Comparison of ENCODE assay signal across 22 mouse cellular contexts in the genomic region with DNA sequence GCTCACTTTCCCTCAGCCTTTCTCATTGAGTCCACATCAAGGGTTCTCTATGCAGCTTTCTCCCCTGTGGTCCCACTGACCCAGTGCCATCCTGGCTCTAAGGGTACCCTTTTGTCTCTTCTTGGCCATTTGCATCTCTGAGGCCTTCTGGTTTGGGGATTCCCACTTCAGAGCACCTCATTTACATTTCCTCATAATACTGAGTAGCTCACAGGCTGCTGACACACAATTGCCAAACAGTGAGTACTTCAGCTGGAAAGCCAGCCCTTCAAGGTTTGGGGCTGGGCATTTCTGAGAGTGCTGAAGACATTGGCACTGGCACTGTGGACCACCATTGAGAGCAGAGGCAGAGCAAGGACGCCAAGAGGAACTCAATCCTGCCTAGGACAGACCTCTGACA.
DNase-seq lines count a peak whose midpoint lies in the region; ATAC-seq and TF ChIP-seq lines count a peak whose summit lies in the region.
"Had no signal": no experiment of that assay in that cellular context is flagged by ENCODE, and none has a peak within 500 bp of the region (broad histone marks: within the 10 kb centered on the region; RNA-seq: fewer than 3 reads in every experiment).

No protein-coding gene starts in this region.

- no peak for TF ChIP-seq EP300 in heart, adult 2 months (IDR thresholded peaks at IDR 0.05; ENCODE audit: insufficient read depth, low read depth, low read length)

- TF ChIP-seq CTCF in heart, adult 2 months (IDR thresholded peaks at IDR 0.05), result no peak
- TF ChIP-seq CTCF in midbrain, postnatal 0 days (IDR thresholded peaks at IDR 0.05), result no peak

- 54% methylated on average over 1 of the region's 1 CpGs for WGBS in heart, adult 2 months
- 41% methylated on average over 1 of the region's 1 CpGs for WGBS in midbrain, embryonic 10.5 days
- WGBS in midbrain, embryonic 11.5 days, result 33% methylated on average over 1 of the region's 1 CpGs
- WGBS in hindbrain, embryonic 16.5 days, result 39% methylated on average over 1 of the region's 1 CpGs
- WGBS in midbrain, postnatal 0 days, result 20% methylated on average over 1 of the region's 1 CpGs

- no peak for ATAC-seq in midbrain, embryonic 11.5 days (ENCODE audit: low FRiP score)
- ATAC-seq in hindbrain, embryonic 16.5 days, result peak; percentile 84
- ATAC-seq in midbrain, postnatal 0 days (ENCODE audit: low FRiP score), result peak; percentile 82
- ATAC-seq: inflammation-experienced regulatory T-cells, adult 6 months; liver, postnatal 0 days had no signal

- no peaks in the 10 kb centered on the region for H3K79me2 ChIP-seq in heart, adult 2 months (replicated peaks; ENCODE audit: control insufficient read depth, insufficient read depth, low read length)

- no peak overlapping the region for H3K9ac ChIP-seq in heart, adult 2 months (ENCODE audit: low read depth, low read length)
- H3K9ac ChIP-seq in midbrain, embryonic 11.5 days (ENCODE audit: low read length), result no peak overlapping the region
- H3K9ac ChIP-seq in hindbrain, embryonic 16.5 days (ENCODE audit: low read depth, low read length), result no peak overlapping the region
- no peak overlapping the region for H3K9ac ChIP-seq in midbrain, postnatal 0 days (replicated peaks; ENCODE audit: low read length, poor library complexity, severe bottlenecking)
- H3K9ac ChIP-seq: embryonic facial prominence, embryonic 15.5 days; heart, embryonic 12.5 days; liver, postnatal 0 days had no signal

- DNase-seq in heart, adult 11 months, result peak; percentile 41
- no peak for DNase-seq in heart, adult 2 months
- no peak for DNase-seq in midbrain, embryonic 10.5 days (ENCODE audit: low spot score)
- DNase-seq in midbrain, embryonic 11.5 days (ENCODE audit: low spot score, missing footprints), result no peak
- peak; percentile 52 for DNase-seq in midbrain, postnatal 0 days (ENCODE audit: low spot score)
- DNase-seq in urinary bladder, postnatal 36 days (ENCODE audit: low spot score in 2 of 2), result no peak
- no peak for DNase-seq in adrenal gland, adult 18-20 months (ENCODE audit: low spot score in 2 of 2)
- DNase-seq: adrenal gland, postnatal 36 days; cerebellum, adult 2 months; cerebellum, postnatal 36 days; heart, postnatal 14 days; kidney, adult 2 months; kidney, postnatal 25 days; left cerebral cortex, postnatal 4 days; liver, postnatal 0 days; spleen, adult 18-20 months; thymus, adult 18-20 months had no signal

- no peak overlapping the region for H3K27ac ChIP-seq in heart, adult 2 months
- peak overlapping the region; percentile 24 for H3K27ac ChIP-seq in midbrain, embryonic 10.5 days (replicated peaks)
- no peak overlapping the region for H3K27ac ChIP-seq in midbrain, embryonic 11.5 days (ENCODE audit: low read depth, low read length)
- H3K27ac ChIP-seq in hindbrain, embryonic 16.5 days (ENCODE audit: low read depth, low read length), result no peak overlapping the region
- H3K27ac ChIP-seq in midbrain, postnatal 0 days (ENCODE audit: low read depth, low read length), result no peak overlapping the region
- H3K27ac ChIP-seq: embryonic facial prominence, embryonic 15.5 days; left cerebral cortex, adult 2 months had no signal

- H3K4me1 ChIP-seq in heart, adult 2 months (ENCODE audit: control insufficient read depth, insufficient read depth, low read length), result no peaks in the 10 kb centered on the region; the same call in 1 of the 2 replicates
- peaks cover 18% of the 10 kb centered on the region for H3K4me1 ChIP-seq in midbrain, embryonic 10.5 days
- no peaks in the 10 kb centered on the region for H3K4me1 ChIP-seq in midbrain, embryonic 11.5 days (ENCODE audit: control insufficient read depth, insufficient read depth, low read length)
- no peaks in the 10 kb centered on the region for H3K4me1 ChIP-seq in hindbrain, embryonic 16.5 days (ENCODE audit: control insufficient read depth, insufficient read depth, low read depth, low read length)
- no peaks in the 10 kb centered on the region for H3K4me1 ChIP-seq in midbrain, postnatal 0 days (ENCODE audit: insufficient read depth, low read length)

- H3K4me2 ChIP-seq in midbrain, embryonic 11.5 days, result no peak overlapping the region
- H3K4me2 ChIP-seq in hindbrain, embryonic 16.5 days (ENCODE audit: low read length), result no peak overlapping the region
- H3K4me2 ChIP-seq in midbrain, postnatal 0 days (ENCODE audit: low read depth, low read length, poor library complexity, severe bottlenecking), result no peak overlapping the region
- H3K4me2 ChIP-seq: embryonic facial prominence, embryonic 15.5 days; heart, embryonic 12.5 days had no signal

- H3K36me3 ChIP-seq in heart, adult 2 months (ENCODE audit: control insufficient read depth, insufficient read depth, low read length), result no peaks in the 10 kb centered on the region
- no peaks in the 10 kb centered on the region for H3K36me3 ChIP-seq in midbrain, embryonic 10.5 days
- H3K36me3 ChIP-seq in midbrain, embryonic 11.5 days (ENCODE audit: control insufficient read depth, insufficient read depth, low read length), result no peaks in the 10 kb centered on the region
- H3K36me3 ChIP-seq in hindbrain, embryonic 16.5 days (ENCODE audit: control insufficient read depth, insufficient read depth, low read length), result no peaks in the 10 kb centered on the region
- no peaks in the 10 kb centered on the region for H3K36me3 ChIP-seq in midbrain, postnatal 0 days (ENCODE audit: insufficient read depth, low read length)
- H3K36me3 ChIP-seq: embryonic facial prominence, embryonic 15.5 days; heart, embryonic 12.5 days had no signal

- no peaks in the 10 kb centered on the region for H3K27me3 ChIP-seq in heart, adult 2 months (ENCODE audit: control insufficient read depth, insufficient read depth, low read length)
- no peaks in the 10 kb centered on the region for H3K27me3 ChIP-seq in midbrain, embryonic 10.5 days (ENCODE audit: low read depth, poor library complexity, severe bottlenecking)
- H3K27me3 ChIP-seq in midbrain, embryonic 11.5 days (ENCODE audit: control insufficient read depth, insufficient read depth, low read length), result no peaks in the 10 kb centered on the region
- H3K27me3 ChIP-seq in hindbrain, embryonic 16.5 days (replicated peaks; ENCODE audit: control insufficient read depth, insufficient read depth, low read length), result no peaks in the 10 kb centered on the region
- no peaks in the 10 kb centered on the region for H3K27me3 ChIP-seq in midbrain, postnatal 0 days (ENCODE audit: insufficient read depth, low read length)
- H3K27me3 ChIP-seq: embryonic facial prominence, embryonic 15.5 days; heart, embryonic 12.5 days had no signal

- TF ChIP-seq POLR2A in heart, adult 2 months (IDR thresholded peaks at IDR 0.05; ENCODE audit: insufficient read depth, low read depth, low read length), result no peak

- intact Hi-C loops in heart, adult 2 months (cut with DNase I), result no loop called here

- no peaks in the 10 kb centered on the region for H3K9me3 ChIP-seq in midbrain, embryonic 10.5 days (replicated peaks)
- H3K9me3 ChIP-seq in midbrain, embryonic 11.5 days (ENCODE audit: control insufficient read depth, low read length), result no peaks in the 10 kb centered on the region
- H3K9me3 ChIP-seq in hindbrain, embryonic 16.5 days (ENCODE audit: control insufficient read depth, low read length), result no peaks in the 10 kb centered on the region
- H3K9me3 ChIP-seq in midbrain, postnatal 0 days (ENCODE audit: low read length), result no peaks in the 10 kb centered on the region
- H3K9me3 ChIP-seq: embryonic facial prominence, embryonic 15.5 days; heart, embryonic 12.5 days had no signal

- no peak overlapping the region for H3K4me3 ChIP-seq in heart, adult 2 months
- H3K4me3 ChIP-seq in midbrain, embryonic 10.5 days, result no peak overlapping the region
- no peak overlapping the region for H3K4me3 ChIP-seq in midbrain, embryonic 11.5 days (ENCODE audit: low read depth, low read length)
- no peak overlapping the region for H3K4me3 ChIP-seq in hindbrain, embryonic 16.5 days (ENCODE audit: low read length)
- no peak overlapping the region for H3K4me3 ChIP-seq in midbrain, postnatal 0 days (ENCODE audit: low read depth, low read length)
- H3K4me3 ChIP-seq: embryonic facial prominence, embryonic 15.5 days; heart, embryonic 12.5 days; left cerebral cortex, adult 2 months had no signal

Comparison
In these comparisons a context has a peak if more than half of its experiments do, and no peak if none do; other contexts are left out.
1. DNase-seq: peak in heart, adult 11 months (single experiment) and midbrain, postnatal 0 days (single experiment); none in heart, adult 2 months (0 of 2), midbrain, embryonic 10.5 days (single experiment), midbrain, embryonic 11.5 days (single experiment), urinary bladder, postnatal 36 days (0 of 2) and adrenal gland, adult 18-20 months (0 of 2).